In genomic region chr9:56884328-56884727, GRCm38 (mm10) we compare ENCODE assay signal across 10 mouse cellular contexts. TPM values are rescaled to one million over a fixed set of nuclear protein-coding genes. Genes with fewer than 3 reads are reported as not detected.
"Had no signal": no experiment of that assay in that cellular context is flagged by ENCODE, and none has a peak within 500 bp of the region (broad histone marks: within the 10 kb centered on the region; RNA-seq: fewer than 3 reads in every experiment).

No protein-coding gene starts in this region.

- DNase-seq: retina, postnatal 1 day; right cerebral cortex, postnatal 4 days; spleen, adult 18-20 months; thymus, adult 18-20 months; thymus, adult 2 months; thymus, postnatal 14 days; thymus, postnatal 25 days; thymus, postnatal 36 days; thymus, postnatal 4 days had no signal

RNA-seq across cellular contexts. Expression of gene Cspg4, which starts 19.5 kb away (rescaled TPM):
- total RNA-seq: neutrophil, adult 5-6 weeks had no signal

RNA-seq across cellular contexts. Expression of gene Odf3l1, which starts 19.8 kb away (rescaled TPM):
- total RNA-seq: neutrophil, adult 5-6 weeks had no signal
